Mouse (Mus musculus) heart, embryonic 13.5 days (tissue): ENCODE data around the gene Bsnd. TPM values are rescaled to one million over a fixed set of nuclear protein-coding genes. Genes with fewer than 3 reads are reported as not detected.

Source experiments
- ATAC-seq: fragments of 200-750 bp; cut with Nextera tagmentation; 2 replicates; pipeline ENCODE4 v1.8.0; 2017; ENCODE audit warnings: moderate TSS enrichment; ENCODE audit not compliant: insufficient number of reproducible peaks, low FRiP score, low TSS enrichment; ENCODE audit errors: extremely low read depth
- H3K27ac ChIP-seq: fragments of 300-500 bp; sonication (generic); replicated peaks from 2 replicates; pipeline ENCODE4 v1.5.1; 2015; ENCODE audit warnings: moderate library complexity, mild to moderate bottlenecking, inconsistent platforms
- H3K27me3 ChIP-seq: fragments of 300-500 bp; sonication (generic); replicated peaks from 2 replicates; pipeline ENCODE4 v1.6.1; 2015; ENCODE audit warnings: mild to moderate bottlenecking, inconsistent platforms
- H3K36me3 ChIP-seq: fragments of 300-500 bp; sonication (generic); 2 replicates; pipeline ENCODE4 v1.6.1; 2015; ENCODE audit warnings: mild to moderate bottlenecking, inconsistent platforms
- H3K4me1 ChIP-seq: fragments of 300-500 bp; sonication (generic); 2 replicates; pipeline ENCODE4 v1.6.1; 2015; ENCODE audit warnings: inconsistent platforms
- H3K4me2 ChIP-seq: fragments of 300-500 bp; sonication (generic); 2 replicates; pipeline ENCODE4 v1.6.1; 2015; ENCODE audit warnings: inconsistent platforms, mild to moderate bottlenecking, moderate library complexity
- H3K4me3 ChIP-seq: fragments of 300-500 bp; sonication (generic); 2 replicates; pipeline ENCODE4 v1.5.1; 2015; ENCODE audit warnings: moderate library complexity, mild to moderate bottlenecking, inconsistent platforms
- H3K9ac ChIP-seq: fragments of 300-500 bp; sonication (generic); 2 replicates; pipeline ENCODE4 v1.6.1; 2015; ENCODE audit warnings: inconsistent platforms, mild to moderate bottlenecking, moderate library complexity
- H3K9me3 ChIP-seq: fragments of 300-500 bp; sonication (generic); 2 replicates; pipeline ENCODE4 v1.6.1; 2016; ENCODE audit warnings: inconsistent platforms
- WGBS: fragments of 180-500 bp; shearing (Covaris S2); methylation state at CpG from one replicate; pipeline ENCODE4 v1.1.7; 2015; ENCODE audit warnings: mixed read lengths; 5-methylcytosine and 5-hydroxymethylcytosine counted together
- polyA plus RNA-seq: library from polyadenylated mRNA; unstranded; fragments of >200 nt; fragmentation: Nextera tagmentation; extraction: Ambion mirVana; gene quantifications from 2 replicates; pipeline ENCODE4 v1.2.1, GENCODE M21; 2015

Gene Bsnd
- polyA plus RNA-seq, 1 experiment from 2014 or later = not detected

DNA sequence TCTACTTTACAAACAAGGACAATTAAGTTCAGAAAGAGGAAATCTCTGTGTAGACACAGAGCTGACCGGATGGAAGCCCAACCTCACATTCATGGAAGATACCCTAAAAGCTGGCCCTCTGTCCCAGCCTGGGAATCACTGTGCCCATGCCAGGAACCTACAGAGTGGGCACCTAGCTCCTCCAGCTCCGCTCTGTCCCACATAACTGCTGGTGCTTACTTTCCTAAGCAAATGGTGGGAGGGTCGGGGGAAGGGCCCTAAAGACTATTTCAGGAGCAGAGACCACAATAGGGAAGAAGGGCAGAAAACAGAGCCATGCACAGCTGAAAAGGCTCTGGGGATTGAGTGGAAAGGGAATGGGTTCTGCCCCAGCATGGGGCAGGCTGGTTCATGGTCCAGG is 11.5 kb downstream of the Bsnd start:
- Histone ChIP-seq H3K9ac (no peak overlapping the region), H3K27me3 (peaks cover 68% of the 10 kb centered on the region), H3K4me1 (no peaks in the 10 kb centered on the region), H3K36me3 (no peaks in the 10 kb centered on the region), H3K4me3 (no peak overlapping the region), H3K4me2 (no peak overlapping the region), H3K9me3 (no peaks in the 10 kb centered on the region), H3K27ac (no peak overlapping the region)
- whole genome bisulfite sequencing = 58% methylated on average over 3 of the region's 3 CpGs
- no peak for ATAC-seq

DNA sequence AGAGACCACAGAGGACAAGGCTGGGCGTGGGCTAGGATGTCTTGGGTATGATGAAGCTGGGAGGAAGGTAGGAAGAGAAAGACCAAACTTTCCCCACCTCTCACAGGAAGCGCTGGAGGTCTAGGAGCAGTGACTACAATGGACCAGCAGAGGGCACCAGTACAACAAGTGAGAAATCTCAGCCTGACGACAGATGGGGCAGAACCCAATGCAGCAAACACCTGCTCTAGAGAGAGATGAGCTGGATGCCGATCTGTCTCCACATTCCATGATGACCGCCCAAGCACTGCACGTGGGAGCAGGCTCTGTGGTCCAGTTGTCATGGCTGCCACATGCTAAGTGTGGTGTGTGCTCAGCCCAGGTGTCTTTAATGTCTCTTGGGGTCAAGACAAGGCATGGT is 17.8 kb downstream of the Bsnd start:
- WGBS = 2% methylated on average over 6 of the region's 6 CpGs
- Histone ChIP-seq H3K36me3 (no peaks in the 10 kb centered on the region), H3K9me3 (no peaks in the 10 kb centered on the region), H3K27ac (no peak overlapping the region), H3K4me3 (no peak overlapping the region), H3K27me3 (peaks cover 21% of the 10 kb centered on the region), H3K4me1 (no peaks in the 10 kb centered on the region), H3K4me2 (no peak overlapping the region), H3K9ac (no peak overlapping the region)
- no peak for ATAC-seq

DNA sequence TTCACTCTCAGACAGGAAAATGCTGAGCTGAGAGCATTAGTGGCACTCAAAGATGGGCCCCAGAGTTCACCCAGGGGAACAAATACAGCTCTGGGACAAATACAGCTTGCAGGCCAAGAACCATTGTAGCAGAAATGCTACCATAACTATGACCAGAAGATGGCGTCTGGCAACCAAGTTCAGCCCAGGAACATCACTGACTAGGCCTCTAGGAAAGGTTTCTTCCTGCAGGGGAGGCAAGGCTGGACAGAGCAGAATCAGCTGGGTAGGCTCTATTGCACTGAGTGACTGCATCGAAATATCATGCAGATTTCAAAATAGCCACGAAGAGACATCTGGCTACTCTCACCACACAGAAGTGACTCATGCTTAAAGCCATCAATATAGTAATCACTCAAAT is 19.7 kb downstream of the Bsnd start:
- no peaks in the 10 kb centered on the region for H3K36me3 ChIP-seq
- no peak overlapping the region for H3K27ac ChIP-seq
- no peaks in the 10 kb centered on the region for H3K9me3 ChIP-seq
- no peak overlapping the region for H3K4me3 ChIP-seq
- 11% methylated on average over 3 of the region's 3 CpGs for WGBS
- H3K27me3 ChIP-seq = peaks cover 12% of the 10 kb centered on the region
- H3K4me2 ChIP-seq = no peak overlapping the region
- H3K4me1 ChIP-seq = no peaks in the 10 kb centered on the region
- no peak for ATAC-seq
- H3K9ac ChIP-seq = no peak overlapping the region

DNA sequence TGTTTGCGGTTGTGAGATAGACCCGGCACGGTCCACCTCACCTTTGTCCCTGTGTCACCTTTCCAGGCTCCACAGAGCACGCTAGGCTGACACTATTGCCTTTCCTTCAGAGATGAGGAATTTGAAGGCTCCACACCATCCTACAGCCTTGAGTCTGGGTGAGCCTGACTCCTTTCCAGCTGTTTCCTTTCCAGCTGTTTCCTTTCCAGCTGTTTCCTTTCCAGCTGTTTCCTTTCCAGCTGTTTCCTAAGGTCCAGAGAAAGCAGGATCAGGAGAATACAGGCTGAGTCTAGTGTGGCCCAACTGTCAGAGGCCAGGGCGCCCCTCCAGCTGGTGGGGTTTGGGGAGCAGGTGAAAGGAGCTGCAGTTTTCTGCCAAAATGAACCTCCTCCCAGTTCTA is 21.2 kb downstream of the Bsnd start:
- Histone ChIP-seq H3K27ac (no peak overlapping the region), H3K4me3 (no peak overlapping the region), H3K36me3 (no peaks in the 10 kb centered on the region), H3K4me1 (no peaks in the 10 kb centered on the region), H3K27me3 (peaks cover 10% of the 10 kb centered on the region), H3K4me2 (no peak overlapping the region), H3K9ac (no peak overlapping the region), H3K9me3 (no peaks in the 10 kb centered on the region)
- no peak for ATAC-seq
- WGBS = 62% methylated on average over 5 of the region's 5 CpGs

DNA sequence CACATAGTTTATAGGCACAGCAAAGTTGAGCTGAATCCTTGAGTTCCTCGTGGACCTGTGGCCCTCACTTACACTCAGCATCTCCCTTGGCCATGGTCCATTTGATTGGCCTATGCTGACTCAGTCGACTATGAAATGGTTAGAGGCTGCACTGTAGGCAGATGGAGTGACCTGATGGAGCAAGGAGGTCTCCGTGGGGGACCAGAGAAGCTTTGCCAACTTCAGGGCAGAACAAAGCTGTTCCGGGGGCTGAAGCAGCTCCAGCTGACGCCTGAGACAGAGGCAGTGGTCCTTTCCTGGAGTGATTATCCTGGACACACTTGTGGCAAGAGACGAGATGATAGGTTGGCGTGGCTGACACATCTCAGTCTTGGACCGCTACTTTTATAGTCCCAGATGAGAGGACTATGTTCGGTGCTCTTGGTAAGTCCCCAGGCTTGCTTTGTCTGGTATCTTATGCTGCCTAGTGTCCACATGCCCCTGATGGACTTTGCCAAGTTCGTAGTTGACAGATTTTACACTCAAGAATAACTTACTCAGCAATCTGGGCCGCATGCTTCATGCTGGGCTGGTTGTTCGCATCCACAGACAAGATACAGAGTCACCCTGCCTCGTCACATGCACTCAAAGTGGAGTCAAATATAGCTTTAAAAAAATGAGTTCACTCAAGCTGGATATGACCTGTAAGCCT is 24.5 kb downstream of the Bsnd start:
- Histone ChIP-seq H3K4me2 (no peak overlapping the region), H3K4me1 (peaks cover 16% of the 10 kb centered on the region), H3K27ac (no peak overlapping the region), H3K9ac (no peak overlapping the region), H3K36me3 (no peaks in the 10 kb centered on the region), H3K27me3 (peaks cover 30% of the 10 kb centered on the region), H3K9me3 (no peaks in the 10 kb centered on the region), H3K4me3 (no peak overlapping the region)
- ATAC-seq = no peak
- 72% methylated on average over 13 of the region's 13 CpGs for WGBS

GRCm38 (mm10) chr4:106463174-106463801 is 28.8 kb downstream of the Bsnd start:
- Histone ChIP-seq H3K9ac (peak overlapping the region; percentile 56; the same call in 1 of the 2 replicates), H3K4me1 (peaks cover 16% of the 10 kb centered on the region), H3K36me3 (no peaks in the 10 kb centered on the region), H3K27me3 (peaks cover 55% of the 10 kb centered on the region), H3K4me2 (peak overlapping the region; percentile 69), H3K27ac (no peak overlapping the region), H3K4me3 (peak overlapping the region; percentile 47), H3K9me3 (no peaks in the 10 kb centered on the region)
- ATAC-seq = no peak
- 22% methylated on average over 21 of the region's 21 CpGs for WGBS

DNA sequence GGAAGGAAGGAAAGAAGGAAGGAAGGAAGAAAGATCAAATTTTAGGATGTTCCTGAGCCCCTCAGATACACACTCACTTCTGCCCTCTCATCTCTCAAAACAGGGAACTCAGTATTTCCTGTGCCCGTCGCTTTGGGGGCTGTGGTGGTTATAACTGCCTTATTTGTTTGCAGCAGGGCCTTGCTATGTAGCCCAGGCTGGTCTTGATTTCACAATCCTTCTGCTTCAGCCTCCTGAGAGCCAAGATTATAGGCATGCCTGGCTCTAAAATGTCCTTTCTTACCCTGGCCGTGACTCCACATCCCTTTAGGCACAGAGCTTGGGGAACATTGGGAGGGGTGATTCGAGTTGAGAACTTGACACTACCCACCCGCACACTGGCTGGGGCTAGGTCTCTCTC is 29.6 kb downstream of the Bsnd start:
- H3K4me2 ChIP-seq = no peak overlapping the region
- H3K4me3 ChIP-seq = no peak overlapping the region
- no peaks in the 10 kb centered on the region for H3K9me3 ChIP-seq
- ATAC-seq = no peak
- no peaks in the 10 kb centered on the region for H3K36me3 ChIP-seq
- peaks cover 55% of the 10 kb centered on the region for H3K27me3 ChIP-seq
- WGBS = 70% methylated on average over 5 of the region's 5 CpGs
- no peak overlapping the region for H3K27ac ChIP-seq
- H3K9ac ChIP-seq = no peak overlapping the region
- H3K4me1 ChIP-seq = peaks cover 16% of the 10 kb centered on the region

DNA sequence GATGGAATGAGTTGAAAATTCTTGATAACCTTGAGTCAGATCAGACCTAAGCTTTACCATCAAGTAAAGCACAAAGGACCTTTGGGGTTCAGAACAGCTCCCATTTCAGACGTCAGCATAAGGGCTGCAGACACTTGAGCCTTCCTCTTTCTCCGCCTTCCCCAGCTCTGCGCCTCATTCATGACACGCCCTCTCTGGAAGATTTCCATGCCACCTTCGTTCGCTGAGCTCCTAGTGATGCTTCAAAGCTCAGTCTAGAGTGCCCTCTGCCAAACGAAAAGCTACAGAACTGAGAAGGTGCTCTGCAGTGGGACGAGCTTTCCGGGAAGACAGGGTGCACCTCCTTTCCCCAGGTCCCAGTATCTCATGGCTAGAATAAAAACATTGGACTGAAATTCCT is 30.1 kb downstream of the Bsnd start:
- Histone ChIP-seq H3K4me3 (no peak overlapping the region), H3K27ac (no peak overlapping the region), H3K9me3 (no peaks in the 10 kb centered on the region), H3K4me2 (no peak overlapping the region), H3K4me1 (peaks cover 16% of the 10 kb centered on the region), H3K36me3 (no peaks in the 10 kb centered on the region), H3K27me3 (peaks cover 55% of the 10 kb centered on the region), H3K9ac (no peak overlapping the region)
- 64% methylated on average over 9 of the region's 9 CpGs for WGBS
- no peak for ATAC-seq

DNA sequence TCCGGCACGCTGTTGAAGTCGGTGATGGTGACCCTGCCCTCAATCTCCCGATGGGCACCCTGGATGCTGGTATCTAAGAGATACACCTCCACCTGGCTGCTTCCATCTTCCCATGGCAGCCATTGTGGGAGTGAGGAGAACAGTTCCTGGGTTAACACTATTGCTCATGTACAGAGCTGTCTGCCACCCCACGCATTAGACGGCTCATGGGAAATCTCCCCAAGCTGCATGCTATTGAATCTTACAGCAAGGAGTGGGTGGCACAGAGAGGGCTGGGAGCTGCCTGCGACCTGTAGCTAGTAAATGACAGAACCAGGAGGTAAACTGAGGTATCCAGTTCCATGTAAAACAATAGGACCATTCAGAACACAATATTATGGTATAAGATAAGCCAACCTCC is 37.5 kb downstream of the Bsnd start:
- Histone ChIP-seq H3K9me3 (no peaks in the 10 kb centered on the region), H3K4me2 (no peak overlapping the region), H3K9ac (no peak overlapping the region), H3K4me3 (no peak overlapping the region), H3K27ac (no peak overlapping the region), H3K36me3 (no peaks in the 10 kb centered on the region), H3K27me3 (no peaks in the 10 kb centered on the region), H3K4me1 (peaks cover 15% of the 10 kb centered on the region)
- ATAC-seq = no peak
- WGBS = 85% methylated on average over 7 of the region's 7 CpGs

DNA sequence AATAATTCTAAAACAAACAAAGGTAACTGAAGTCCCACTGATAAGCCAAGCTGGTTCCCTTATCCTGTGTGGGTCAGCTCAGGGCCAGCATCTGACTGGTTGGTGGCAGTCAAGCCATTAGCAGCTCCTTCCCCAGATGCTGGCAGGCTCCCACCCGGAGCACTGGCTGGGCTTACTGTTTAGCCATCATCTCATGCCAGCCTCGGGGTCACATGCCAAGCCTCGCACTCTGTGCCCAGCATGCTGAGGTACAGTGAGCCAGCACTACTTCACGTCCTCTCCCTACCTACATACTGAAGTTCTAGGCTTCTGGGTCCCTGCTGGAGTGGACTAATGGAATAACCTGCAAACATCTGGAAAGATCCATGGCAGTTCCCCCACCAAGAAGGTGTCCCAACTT is 38.6 kb downstream of the Bsnd start:
- WGBS = 74% methylated on average over 4 of the region's 4 CpGs

GRCm38 (mm10) chr4:106453108-106453507 is 39.0 kb downstream of the Bsnd start:
- H3K9me3 ChIP-seq = no peaks in the 10 kb centered on the region
- H3K36me3 ChIP-seq = no peaks in the 10 kb centered on the region
- no peak overlapping the region for H3K9ac ChIP-seq
- no peak overlapping the region for H3K4me2 ChIP-seq
- no peaks in the 10 kb centered on the region for H3K27me3 ChIP-seq
- WGBS = 85% methylated on average over 5 of the region's 5 CpGs
- H3K4me1 ChIP-seq = peaks cover 15% of the 10 kb centered on the region
- no peak overlapping the region for H3K4me3 ChIP-seq
- H3K27ac ChIP-seq = no peak overlapping the region
- no peak for ATAC-seq

More for the DNA sequence above, 38.6 kb downstream of the Bsnd start:
- Histone ChIP-seq H3K4me3 (no peak overlapping the region), H3K27me3 (no peaks in the 10 kb centered on the region), H3K9ac (no peak overlapping the region), H3K36me3 (no peaks in the 10 kb centered on the region), H3K4me1 (peaks cover 15% of the 10 kb centered on the region), H3K9me3 (no peaks in the 10 kb centered on the region), H3K27ac (no peak overlapping the region), H3K4me2 (no peak overlapping the region)
- no peak for ATAC-seq

- H3K9ac ChIP-seq = 0 out of 2 replicates have a peak overlapping the region, but pooled peaks have one; percentile 12
- H3K36me3 ChIP-seq = no peaks in the 10 kb centered on the region
- H3K4me2 ChIP-seq = no peak overlapping the region
- H3K9me3 ChIP-seq = no peaks in the 10 kb centered on the region
- H3K4me1 ChIP-seq = peaks cover 15% of the 10 kb centered on the region
- 0 out of 2 replicates have a peak overlapping the region, but pooled peaks have one; percentile 7 for H3K27ac ChIP-seq
- 31% methylated on average over 7 of the region's 7 CpGs for WGBS
- ATAC-seq = no peak
- no peak overlapping the region for H3K4me3 ChIP-seq
- H3K27me3 ChIP-seq = no peaks in the 10 kb centered on the region
Measured at GRCm38 (mm10) chr4:106452401-106452800, 39.7 kb downstream of the Bsnd start.
